Comparison of ENCODE assay signal across 8 mouse cellular contexts in the genomic region with DNA sequence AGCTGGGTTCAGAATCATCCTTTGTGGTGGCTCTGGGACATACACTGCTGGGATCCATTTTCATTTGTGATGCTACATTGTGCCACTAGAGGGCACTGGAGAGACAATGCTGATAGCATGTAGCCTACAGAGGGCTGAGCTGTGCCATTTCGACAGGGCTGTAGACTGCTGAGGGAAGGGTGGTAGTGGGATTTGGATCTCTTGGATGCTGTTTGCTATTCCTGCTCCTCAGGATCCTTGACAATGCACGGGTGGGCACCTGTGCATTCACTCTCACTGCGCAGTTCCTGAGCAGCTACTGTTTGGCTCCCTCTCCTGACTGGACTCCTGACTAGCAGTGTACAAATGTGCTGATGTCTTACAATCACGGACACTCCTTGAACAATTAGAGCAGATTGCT. TPM values are rescaled to one million over a fixed set of nuclear protein-coding genes. Genes with fewer than 3 reads are reported as not detected.
DNase-seq lines count a peak whose midpoint lies in the region; ATAC-seq and TF ChIP-seq lines count a peak whose summit lies in the region.

No protein-coding gene starts in this region.

- H3K4me1 ChIP-seq in hindbrain, embryonic 13.5 days (replicated peaks), result 0 out of 2 replicates have a peak, but pooled peaks cover 5% of the 10 kb centered on the region

- no peak overlapping the region for H3K4me3 ChIP-seq in hindbrain, embryonic 13.5 days

- POLR2A ChIA-PET in Patski (lab: Charles Lee), result no interaction called here

- CTCF ChIA-PET in Patski (lab: Charles Lee), result interaction anchor here (0.6 to 2.7 kb wide), 20 partner anchors 9 to 142 kb away, joined by 3 to 24 read pairs (median 4); partner anchors contain the start of genes Decr2 and Tmem8

- in situ Hi-C loops in Patski (cut with MboI; ENCODE audit: low pct_unique_long_range_greater_than_20kb), result no loop called here

- no peaks in the 10 kb centered on the region for H3K9me3 ChIP-seq in hindbrain, embryonic 13.5 days

- DNase-seq in Patski (ENCODE audit: low read depth, low spot score), result peak; percentile 24
- peak; percentile 92 for DNase-seq in cerebellum, adult 9-10 months
- peak; percentile 69 to 96 for DNase-seq in frontal cortex, adult 2 months (ENCODE audit: extremely low spot score in 1 of 2, low spot score in 1 of 2)
- peak; percentile 65 to 83 for DNase-seq in layer of hippocampus, postnatal 25 days (ENCODE audit: extremely low spot score in 1 of 2, low spot score in 1 of 2)
- peak; percentile 81 for DNase-seq in lung, postnatal 25 days (ENCODE audit: low spot score)
- DNase-seq in right cerebral cortex, adult 18-20 months, result peak; percentile 82
- DNase-seq in urinary bladder, postnatal 4 days (ENCODE audit: low spot score in 2 of 2), result peak; percentile 39 to 67

- TF ChIP-seq CTCF in Patski (IDR thresholded peaks at IDR 0.05), result peak; percentile 97

- no peak for ATAC-seq in Patski
- ATAC-seq in hindbrain, embryonic 13.5 days (ENCODE audit: low FRiP score), result peak; percentile 84

- WGBS in hindbrain, embryonic 13.5 days, result 34% methylated on average over 4 of the region's 4 CpGs

- no peak overlapping the region for H3K9ac ChIP-seq in hindbrain, embryonic 13.5 days

- H3K27me3 ChIP-seq in Patski, result no peaks in the 10 kb centered on the region
- no peaks in the 10 kb centered on the region for H3K27me3 ChIP-seq in hindbrain, embryonic 13.5 days

- no peak overlapping the region for H3K4me2 ChIP-seq in hindbrain, embryonic 13.5 days

- H3K27ac ChIP-seq in hindbrain, embryonic 13.5 days, result peak overlapping the region; percentile 61; the same call in 1 of the 2 replicates

- peaks cover 74% of the 10 kb centered on the region for H3K36me3 ChIP-seq in hindbrain, embryonic 13.5 days

RNA-seq across cellular contexts. Expression of gene Capn15, which starts 23.9 kb away (rescaled TPM):
- polyA plus RNA-seq in Patski (2021), result 23.7 TPM
- polyA plus RNA-seq in frontal cortex, adult 2 months (2012; rRNA removed), result 48.5 and 52.9 TPM in 2 replicates
- polyA plus RNA-seq in hindbrain, embryonic 13.5 days (2015; fragmentation: Nextera tagmentation; extraction: Ambion mirVana), result 20.4 and 21.6 TPM in 2 replicates
- total RNA-seq in layer of hippocampus, postnatal 25 days (2021), result 10 to 100 TPM; 48.7 to 55.2 TPM

RNA-seq across cellular contexts. Expression of gene A930017K11Rik, which starts 57.2 kb away (rescaled TPM):
- polyA plus RNA-seq in Patski (2021), result 0.08 TPM
- 0.40 and 0.54 TPM in 2 replicates for polyA plus RNA-seq in frontal cortex, adult 2 months (2012; rRNA removed)
- 0.56 and 0.77 TPM in 2 replicates for polyA plus RNA-seq in hindbrain, embryonic 13.5 days (2015; fragmentation: Nextera tagmentation; extraction: Ambion mirVana)
- total RNA-seq in layer of hippocampus, postnatal 25 days (2021), result under 1 TPM; 0.34 to 0.47 TPM

RNA-seq across cellular contexts. Expression of gene Rab11fip3, which starts 59.8 kb away (rescaled TPM):
- polyA plus RNA-seq in Patski (2021), result 35.9 TPM
- polyA plus RNA-seq in frontal cortex, adult 2 months (2012; rRNA removed), result 98.1 and 98.7 TPM in 2 replicates
- 28.7 and 29.5 TPM in 2 replicates for polyA plus RNA-seq in hindbrain, embryonic 13.5 days (2015; fragmentation: Nextera tagmentation; extraction: Ambion mirVana)
- 100 to 1,000 TPM in 1 of 2 experiments, 10 to 100 TPM in 1; 97.3 to 104 TPM for total RNA-seq in layer of hippocampus, postnatal 25 days (2021)

Comparison
In these comparisons a context has a peak if more than half of its experiments do, and no peak if none do; other contexts are left out.
1. DNase-seq: peak in every context shown above with its lines; median percentile 92 in cerebellum, adult 9-10 months; 82 in frontal cortex, adult 2 months; 82 in right cerebral cortex, adult 18-20 months; 81 in lung, postnatal 25 days; 74 in layer of hippocampus, postnatal 25 days; 53 in urinary bladder, postnatal 4 days; 24 in Patski.